Mouse (Mus musculus): ENCODE results near the gene Hmcn2.

The Hmcn2 gene

DNA sequence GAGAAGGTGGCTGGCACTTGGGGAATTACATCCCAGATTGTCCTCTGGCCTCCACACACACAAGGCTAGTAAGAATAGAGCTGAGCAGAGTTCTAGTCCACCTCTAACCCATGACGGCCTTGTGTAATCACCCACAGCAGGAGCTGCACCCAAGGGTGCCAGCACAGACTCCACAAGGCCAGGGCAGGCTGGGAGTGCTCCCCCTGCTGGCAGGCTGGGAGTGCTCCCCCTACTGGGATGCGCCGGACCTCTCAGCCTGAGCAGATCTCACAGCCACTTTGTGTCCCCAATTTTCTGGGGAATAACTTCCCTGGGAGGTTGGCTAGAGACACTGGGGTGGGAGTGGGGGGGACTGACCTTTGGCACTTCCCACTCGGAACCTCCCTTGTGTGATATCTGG, 68.7 kb downstream of the Hmcn2 start:
- DNase-seq (ENCODE audit: low read depth, low spot score), result no peak

DNA sequence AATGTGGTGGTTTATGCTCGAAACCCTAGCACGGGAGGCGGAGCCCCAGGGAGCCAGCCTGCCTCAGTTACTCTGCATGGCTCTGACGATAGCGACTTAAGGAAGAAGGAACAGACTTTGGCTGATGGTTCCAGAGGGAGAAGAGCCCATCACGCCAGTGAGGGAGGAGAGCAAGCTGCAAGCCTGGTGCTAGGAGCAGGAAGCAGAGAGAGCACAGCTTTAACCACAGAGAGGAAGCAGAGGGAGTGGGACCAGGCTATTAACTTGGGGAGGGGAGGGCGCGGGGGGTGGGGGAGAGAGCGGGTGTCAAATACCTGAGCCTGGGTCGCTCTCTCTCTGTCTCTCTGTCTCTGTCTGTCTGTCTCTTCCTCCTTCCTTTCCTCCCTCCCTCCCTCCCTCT, 102.8 kb downstream of the Hmcn2 start:
- no peak for DNase-seq (ENCODE audit: low read depth, low spot score)

DNA sequence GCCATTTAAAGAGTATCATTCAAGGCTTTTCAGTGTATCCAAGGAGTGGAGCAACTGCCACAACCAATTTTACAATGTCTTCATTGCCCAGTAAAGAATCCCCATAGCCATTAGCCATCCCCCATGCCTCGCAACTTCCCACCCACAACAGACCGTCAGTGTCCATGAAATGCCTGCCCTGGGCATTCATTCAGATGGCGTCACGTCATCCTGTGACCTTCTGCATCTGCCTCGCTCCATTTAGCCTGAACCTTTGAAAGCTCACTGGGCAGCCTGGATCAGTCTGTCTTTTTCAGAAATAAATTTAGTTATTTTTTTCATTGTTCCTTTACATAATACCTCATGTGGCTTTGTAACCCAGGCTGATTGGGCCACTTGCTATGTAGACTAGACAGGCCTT, 103.8 kb downstream of the Hmcn2 start:
- no peak for DNase-seq (ENCODE audit: low read depth, low spot score)

DNA sequence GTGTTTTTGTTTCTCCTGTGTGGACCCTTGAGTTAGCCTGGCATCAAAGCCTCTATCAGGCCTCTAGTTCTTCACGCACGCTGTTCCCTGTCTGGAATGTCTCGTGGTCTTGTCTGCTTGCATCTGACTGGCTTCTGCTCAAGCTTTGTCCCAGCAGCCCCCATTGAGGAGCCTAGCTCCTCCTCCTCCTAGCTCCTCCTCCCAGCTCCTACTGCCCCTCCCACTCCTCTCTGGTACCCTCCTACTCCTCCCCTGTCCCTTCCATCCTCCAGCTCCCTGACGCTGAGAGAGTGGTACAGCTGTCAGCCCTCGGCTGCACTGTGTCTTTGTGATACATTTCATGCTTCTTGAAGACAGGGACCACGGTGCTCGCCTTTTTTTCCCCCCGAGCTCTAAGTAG, 104.4 kb downstream of the Hmcn2 start:
- DNase-seq (ENCODE audit: low read depth, low spot score), result no peak

DNA sequence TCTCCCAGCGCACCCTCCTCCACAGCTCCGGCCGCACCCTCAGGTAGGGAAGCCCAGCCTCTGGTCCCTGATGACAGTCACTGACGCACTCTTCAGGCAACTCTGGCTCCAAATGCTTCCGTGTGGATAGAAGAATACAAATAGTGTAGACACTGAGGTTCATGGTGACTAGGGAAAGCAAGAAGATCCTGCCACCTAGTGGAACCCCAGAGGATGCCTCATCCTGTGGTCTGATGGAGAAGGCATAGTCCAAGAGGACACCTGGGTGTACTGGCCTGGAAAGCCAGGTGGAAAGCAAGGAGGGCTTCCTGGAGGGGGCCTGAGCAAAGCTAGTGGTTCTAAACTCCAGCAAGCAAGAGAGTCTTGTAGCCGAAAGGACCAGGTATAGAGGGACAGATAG, 106.7 kb downstream of the Hmcn2 start:
- no peak for DNase-seq (ENCODE audit: low read depth, low spot score)

DNA sequence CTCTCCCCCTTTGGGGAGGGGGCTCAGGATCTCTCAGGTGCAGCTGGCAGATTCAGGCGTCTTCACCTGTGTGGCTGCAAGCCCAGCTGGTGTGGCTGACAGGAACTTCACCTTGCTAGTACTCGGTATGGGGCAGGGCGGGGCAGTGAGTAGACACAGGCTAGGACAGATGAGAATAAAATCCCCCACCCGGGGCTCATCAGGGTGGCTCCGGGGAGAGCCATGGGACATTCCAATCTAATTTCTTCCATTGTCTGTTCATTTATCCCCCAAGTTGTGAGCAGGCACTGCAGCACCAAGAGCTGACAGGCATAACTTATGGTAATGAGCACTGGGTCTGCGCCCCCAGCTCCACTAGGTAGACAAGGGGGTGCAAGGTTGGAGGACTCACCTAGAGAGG, 108.4 kb downstream of the Hmcn2 start:
- no peak for DNase-seq (ENCODE audit: low read depth, low spot score)

DNA sequence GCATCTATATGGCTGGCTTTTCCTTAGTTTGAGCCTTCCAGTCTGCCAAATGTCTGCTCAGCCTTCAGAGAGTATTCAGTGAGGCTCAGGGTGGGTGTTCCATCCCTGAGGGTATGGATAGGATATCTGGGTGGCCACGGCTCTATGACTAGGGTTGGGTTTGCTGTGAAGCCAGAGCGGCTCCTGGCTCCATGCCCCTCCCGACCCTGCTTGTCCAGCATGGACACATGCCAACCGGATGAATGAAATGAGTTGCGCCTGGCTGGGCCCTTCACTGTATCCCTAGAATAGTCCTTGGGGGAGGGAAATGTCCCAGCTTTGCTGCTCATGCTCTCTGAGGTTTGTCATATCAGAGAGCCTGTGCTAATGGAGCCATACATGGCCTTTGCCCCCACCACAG, 117.3 kb downstream of the Hmcn2 start:
- DNase-seq (ENCODE audit: low read depth, low spot score), result no peak

DNA sequence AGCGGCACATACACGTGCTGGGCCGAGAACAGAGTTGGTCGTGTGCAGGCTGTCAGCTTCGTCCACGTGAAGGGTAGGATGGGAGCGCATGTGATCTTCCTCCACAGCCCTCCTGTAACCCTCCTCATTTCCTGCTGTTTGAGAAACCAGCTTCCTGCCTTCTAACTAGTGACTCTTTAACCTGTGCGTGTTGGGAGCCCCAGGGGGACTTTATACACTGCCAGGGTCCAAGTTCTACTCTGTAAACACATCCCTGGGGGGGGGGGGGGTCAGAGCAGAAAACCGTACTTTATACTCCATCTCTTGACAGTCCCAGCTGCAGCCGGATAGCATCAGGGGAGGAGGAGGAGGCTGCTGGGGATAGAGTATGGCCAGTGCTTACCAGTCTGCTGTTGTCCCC, 120.5 kb downstream of the Hmcn2 start:
- no peak for DNase-seq (ENCODE audit: low read depth, low spot score)

DNA sequence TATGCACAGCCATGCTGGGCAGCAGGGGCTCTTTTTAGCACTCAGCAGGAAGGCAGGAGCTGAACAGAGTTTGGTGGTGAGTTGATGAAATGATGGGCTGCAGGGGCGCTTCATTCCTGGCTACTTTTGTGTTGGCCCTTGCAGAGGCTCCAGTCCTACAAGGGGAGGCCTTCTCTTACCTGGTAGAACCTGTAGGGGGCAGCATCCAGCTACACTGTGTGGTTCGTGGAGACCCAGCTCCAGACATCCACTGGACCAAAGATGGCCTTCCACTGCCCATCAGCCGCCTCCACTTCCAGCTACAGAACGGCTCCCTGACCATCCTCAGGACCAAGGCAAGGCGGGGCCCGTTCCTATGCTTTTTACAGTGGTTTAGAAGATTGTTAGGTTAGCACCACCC, 121.4 kb downstream of the Hmcn2 start:
- no peak for DNase-seq (ENCODE audit: low read depth, low spot score)

DNA sequence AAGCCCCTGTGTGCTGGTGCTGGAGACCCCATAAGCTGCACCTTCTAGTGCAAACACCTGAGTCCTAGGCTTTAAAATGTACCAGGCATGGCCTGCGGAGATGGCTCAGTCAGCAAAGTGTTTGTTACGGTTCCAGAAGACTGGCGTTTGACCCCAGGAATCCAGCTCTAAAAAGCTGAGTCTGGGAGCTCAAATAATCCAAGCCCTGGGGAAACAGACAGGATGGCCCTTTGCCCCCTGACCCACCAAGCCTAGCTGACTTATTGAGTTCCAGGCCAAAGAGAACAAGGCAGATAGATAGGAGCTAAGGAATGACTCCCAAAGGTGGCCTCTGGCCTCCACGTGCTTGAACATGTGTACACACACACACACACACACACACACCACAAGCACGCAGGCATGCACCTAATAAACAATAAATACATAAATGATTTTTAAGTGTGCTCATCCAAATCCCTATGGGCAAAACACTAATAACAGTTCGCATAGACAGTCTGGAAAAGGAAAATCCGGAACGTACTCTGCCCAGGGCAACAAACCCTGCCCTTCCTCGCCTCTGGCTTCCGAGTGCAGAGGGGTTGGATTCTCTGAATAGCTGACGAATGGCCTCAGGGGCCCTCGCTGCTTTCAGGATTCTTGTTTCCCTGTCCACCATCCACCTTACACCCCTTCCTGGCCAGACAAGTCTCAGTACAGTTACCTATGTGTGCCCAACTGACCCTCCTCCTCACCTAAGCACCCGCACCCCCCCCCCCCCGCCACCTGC, 123.4 kb downstream of the Hmcn2 start:
- DNase-seq (ENCODE audit: low read depth, low spot score), result no peak

DNA sequence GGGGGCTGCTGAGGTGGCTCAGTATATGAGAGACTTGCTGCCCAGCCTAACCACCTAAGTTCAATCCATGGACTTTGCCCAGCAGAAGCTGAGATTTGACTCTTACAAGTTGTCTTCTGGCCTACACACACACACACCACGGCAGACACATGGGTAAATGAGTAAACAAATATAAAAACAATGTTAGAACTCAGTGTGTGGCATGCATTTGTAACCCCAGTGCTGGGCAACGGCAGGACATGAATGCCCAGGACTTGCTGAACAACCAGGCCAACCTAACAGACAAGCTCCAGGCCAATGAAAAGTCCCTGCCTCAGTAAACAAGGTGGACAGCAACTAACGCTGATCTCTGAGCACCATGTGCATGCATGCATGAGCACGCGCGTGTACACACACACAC, 125.4 kb downstream of the Hmcn2 start:
- DNase-seq (ENCODE audit: low read depth, low spot score), result no peak

DNA sequence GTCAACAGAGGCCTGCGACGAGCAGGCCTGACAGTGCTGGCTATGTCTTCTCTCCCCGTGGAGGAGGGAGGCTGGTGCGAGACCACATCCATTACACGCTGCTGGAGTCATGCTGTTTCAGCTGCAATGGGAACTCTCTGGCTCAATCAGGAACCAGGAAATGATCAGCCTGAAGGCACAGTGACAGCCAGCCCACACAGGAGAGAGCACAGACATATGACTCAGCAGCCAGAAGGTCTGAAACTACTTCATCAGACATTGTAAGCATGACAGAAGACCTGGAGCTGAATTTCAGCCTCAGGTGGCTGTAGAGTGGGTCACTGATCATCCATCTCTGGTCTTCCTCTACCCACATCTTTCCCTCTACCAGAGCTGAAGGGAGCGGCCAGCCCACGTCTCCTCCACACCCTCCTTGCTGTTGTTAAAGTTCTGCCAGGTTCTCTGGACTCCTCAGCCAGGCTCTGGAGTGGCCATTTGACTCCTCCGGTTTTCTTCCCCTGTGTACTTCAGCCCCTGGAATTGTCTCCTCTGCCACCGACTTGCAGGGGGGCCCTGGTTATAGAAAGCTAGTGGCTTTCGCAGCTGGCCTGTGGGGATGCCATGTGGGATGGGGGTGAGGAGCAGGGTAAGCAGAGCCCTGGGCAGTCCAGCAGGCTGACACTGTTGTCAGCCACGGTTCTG, 128.4 kb downstream of the Hmcn2 start:
- DNase-seq (ENCODE audit: low read depth, low spot score), result no peak

DNA sequence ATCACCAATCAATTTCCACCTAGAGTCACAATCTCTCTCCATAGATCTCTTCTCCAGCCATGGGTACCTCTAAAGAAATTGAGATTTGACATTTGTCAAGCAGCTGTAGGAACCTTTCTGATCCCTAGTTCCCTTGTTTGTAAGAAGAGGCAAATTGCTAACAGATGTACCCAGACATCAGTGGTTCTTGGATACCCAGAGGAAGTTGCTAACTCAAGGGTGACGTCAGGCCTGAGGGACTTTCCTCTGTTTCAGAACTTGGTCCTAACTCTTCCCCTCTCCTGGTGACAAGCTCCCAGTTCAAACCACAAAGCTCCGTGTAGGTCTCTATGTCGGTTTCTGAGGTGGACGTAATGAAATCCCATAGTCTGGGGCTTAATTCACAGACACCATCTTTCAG, 131.8 kb downstream of the Hmcn2 start:
- no peak for DNase-seq (ENCODE audit: low read depth, low spot score)

DNA sequence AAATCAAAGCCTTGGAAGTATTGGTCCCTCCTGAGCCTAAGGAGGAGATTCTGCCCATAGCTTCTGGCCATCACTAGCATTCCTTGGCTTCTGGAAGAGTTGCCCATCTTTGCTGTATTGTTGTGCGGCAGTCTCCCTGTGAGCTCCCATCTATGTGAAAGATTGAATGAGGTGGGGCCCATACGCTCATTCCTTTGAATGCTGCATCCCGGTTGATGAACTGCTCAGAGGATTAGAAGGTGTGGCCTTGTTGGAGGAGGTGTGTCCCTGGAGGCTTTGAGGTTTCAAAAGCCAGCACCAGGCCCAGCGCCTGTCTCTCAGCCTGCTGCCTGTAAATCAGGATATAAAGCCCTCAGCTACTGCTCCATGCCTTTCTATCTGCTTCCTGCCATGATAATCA, 132.2 kb downstream of the Hmcn2 start:
- DNase-seq (ENCODE audit: low read depth, low spot score), result no peak

DNA sequence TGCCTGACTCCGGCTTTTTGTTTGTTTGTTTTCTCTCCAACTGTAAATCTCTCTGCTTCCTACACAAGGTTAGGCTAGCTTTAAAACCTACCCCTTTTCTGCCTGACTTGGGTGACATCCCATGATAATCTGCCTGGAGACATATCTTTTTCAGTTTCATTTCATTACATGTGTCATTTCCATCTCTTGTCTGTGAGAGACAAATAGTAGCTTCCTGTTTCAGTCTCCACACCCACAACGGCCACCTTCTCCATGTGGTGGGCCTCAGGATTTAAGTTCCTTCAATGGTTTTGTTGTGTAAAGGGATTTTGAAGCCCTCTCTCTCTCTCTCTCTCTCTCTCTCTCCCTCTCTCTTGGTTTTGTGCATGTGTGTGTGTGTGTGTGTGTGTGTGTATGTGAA, 133.3 kb downstream of the Hmcn2 start:
- DNase-seq (ENCODE audit: low read depth, low spot score), result no peak

DNA sequence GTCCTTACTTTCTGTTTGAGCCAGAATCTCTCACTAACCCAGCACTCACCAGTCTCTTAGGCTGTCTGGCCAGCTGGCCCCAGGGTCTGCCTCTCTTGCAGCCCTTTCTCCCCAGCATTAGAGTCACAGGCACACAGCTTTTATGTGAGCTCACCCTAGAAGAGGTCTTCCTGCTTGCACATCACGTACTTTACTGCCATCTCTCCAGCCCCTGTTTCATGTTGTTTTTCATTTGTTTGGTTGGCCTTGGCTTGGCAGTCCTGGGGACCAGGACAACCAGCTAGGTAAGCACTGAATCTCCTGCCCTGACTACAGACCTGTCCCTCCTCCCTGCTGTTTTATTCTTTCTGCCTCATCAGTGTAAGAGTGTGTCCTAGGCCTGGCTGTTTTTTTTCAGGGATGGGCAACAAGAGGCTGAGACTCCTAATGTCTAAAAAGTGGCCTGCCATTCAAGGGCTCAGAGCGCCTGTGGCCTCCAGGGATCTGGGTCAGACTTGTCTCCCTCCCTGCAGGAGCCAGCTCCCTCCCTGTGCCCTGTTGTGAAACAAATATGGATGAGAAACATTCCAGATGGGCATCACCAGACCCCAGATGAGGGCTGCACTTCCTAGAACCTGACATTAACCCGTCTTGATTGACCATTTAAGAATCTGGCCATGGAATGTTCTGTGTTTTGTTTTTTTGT, 134.7 kb downstream of the Hmcn2 start:
- no peak for DNase-seq (ENCODE audit: low read depth, low spot score)

DNA sequence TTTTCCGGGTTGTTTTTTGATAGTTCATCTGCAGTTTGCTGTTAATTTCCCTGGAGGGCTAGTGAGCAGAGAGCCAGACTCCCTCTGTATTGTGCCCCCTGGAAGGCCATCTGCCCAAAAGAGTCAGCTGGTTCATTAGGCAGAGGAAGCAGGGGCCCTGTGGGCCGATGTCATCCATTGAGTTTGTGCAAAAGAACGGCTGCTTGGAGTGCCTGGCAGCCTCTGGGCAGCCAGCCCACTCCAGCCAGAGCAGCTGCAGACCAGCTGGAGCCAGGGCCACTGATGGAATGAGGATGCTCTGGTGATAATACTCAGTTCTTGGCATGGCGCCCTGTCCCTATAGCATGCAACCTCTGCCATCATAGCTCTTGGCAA, 135.2 kb downstream of the Hmcn2 start:
- DNase-seq (ENCODE audit: low read depth, low spot score), result peak; percentile 46

DNA sequence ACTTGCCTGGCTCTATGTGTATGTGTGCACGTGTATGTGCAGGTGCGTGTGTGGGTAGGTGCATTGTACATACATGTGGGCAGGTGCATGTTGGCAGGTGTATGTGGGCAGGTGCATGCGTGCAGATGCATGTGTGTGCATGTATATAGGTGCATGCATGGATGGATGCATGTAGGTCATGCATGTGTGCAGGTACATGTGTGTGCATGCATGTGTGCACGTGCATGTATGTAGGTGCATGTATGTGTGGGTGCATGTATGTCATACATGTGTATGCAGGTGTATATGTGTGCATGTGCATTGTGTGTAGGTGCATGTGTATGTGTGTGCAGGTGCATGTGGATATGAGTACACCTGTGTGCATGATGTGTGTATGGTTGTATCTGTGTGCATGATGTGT, 135.7 kb downstream of the Hmcn2 start:
- no peak for DNase-seq (ENCODE audit: low read depth, low spot score)

DNA sequence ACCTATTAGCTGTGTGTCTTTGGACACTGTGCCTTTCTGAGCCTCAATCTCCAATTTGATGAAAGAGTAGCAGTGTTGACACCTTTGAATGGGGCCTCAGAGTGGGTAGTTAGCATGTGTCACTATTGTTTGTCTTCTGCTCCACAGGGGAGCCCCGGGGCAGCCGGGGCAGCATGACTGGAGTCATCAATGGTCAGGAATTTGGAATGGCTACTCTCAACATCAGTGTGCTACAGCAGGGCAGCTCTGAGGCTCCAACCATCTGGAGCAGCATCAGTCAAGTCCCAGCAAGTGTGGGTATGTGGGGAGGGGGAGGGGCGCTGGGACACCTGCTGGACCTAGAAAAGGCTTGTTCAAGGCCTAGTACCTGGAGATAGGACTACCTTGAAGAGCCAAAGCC, 136.4 kb downstream of the Hmcn2 start:
- DNase-seq (ENCODE audit: low read depth, low spot score), result no peak

DNA sequence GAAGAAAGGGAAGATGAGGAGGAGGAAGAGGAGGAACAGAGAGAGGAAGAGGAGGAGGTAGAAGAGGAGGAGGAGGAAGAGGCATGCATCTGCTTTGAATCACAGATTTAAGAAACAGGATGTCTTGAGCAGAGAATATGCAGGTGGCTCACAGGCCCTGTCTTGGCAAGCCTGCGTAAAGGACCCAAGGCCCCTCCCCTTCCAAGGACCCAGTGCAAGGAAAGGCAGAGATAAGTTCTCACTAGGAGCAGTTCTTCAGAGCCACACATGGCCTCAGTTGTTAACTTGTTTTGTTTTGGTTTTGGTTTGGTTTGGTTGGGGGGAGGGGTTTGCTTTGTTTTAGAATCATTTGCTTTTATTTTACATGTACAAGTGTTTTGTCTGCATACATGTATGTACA, 137.3 kb downstream of the Hmcn2 start:
- DNase-seq (ENCODE audit: low read depth, low spot score), result no peak

DNA sequence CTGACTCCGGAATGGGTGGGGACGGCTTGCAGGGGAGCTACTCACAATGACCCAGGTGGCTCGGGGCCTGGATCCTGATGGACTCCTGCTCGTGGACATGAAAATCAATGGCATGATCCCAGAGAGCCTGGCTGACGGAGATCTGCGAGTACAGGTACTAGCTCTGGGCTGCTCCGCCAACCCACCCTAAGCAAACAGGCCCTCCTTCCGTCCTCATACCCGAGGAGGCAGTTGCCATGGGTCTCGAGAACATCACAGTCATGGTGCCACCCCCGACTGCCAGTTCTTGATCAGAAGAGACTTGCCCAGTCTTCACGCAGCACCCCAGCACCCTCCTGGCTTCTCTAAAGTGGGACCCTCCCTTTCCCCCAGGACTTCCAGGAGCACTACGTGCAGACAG, 138.8 kb downstream of the Hmcn2 start:
- DNase-seq (ENCODE audit: low read depth, low spot score), result no peak

DNA sequence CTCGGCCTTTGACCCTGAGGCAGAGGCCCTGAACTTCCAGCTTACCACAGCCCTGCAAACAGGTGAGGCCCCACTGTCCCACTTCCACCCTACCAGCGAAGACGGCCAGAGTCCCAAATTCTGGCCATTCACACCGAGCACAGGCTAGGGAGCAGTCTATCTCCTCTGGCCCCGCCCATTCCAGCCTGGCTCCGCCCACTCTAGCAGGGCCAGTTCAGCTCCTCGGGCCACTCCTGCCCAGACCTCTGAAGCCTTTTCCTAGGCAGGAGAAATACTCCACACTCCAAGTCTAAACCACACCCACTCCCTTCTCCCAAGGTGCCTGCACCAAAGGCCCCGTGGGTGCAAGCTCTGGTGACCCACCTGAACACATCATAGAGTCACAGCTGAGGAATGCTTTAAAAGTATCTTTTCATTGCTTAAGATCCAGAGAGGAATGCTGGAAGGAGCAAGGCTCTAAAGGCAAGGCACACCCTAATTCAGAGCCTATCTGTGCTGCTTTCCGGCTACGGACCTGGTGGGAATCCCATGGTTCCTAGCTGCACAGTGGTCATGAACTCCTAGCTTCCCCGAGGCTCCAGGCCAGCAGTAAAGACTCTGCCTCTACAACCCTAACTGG, 139.5 kb downstream of the Hmcn2 start:
- DNase-seq (ENCODE audit: low read depth, low spot score), result no peak

DNA sequence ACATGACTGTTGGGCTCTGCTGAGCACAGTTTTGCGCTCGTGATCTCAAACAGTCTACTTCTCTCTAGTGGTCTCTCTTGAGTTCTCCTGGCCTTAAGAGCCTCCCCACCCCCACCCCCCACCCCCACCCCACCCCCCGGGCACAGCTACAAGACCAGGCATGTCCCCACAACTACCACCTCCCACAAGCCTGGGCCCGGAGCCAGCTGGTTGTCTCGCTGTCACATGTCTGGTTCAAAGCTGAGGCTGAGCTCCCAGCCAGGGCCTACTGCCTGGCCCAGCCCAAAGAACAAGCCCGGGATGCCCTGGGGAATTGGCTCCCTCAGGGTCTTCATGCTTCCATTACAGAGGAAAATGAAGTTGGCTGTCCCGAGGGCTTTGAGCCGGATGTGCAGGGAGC, 140.1 kb downstream of the Hmcn2 start:
- DNase-seq (ENCODE audit: low read depth, low spot score), result no peak

All from brain, embryonic 18.5 days (tissue).